Mouse (Mus musculus) liver, embryonic 13.5 days (tissue): ENCODE results near the gene Rpl23. TPM values are rescaled to one million over a fixed set of nuclear protein-coding genes. Genes with fewer than 3 reads are reported as not detected.

ENCODE experiments used
- ATAC-seq: fragments of 200-750 bp; cut with Nextera tagmentation; 2 replicates; pipeline ENCODE4 v1.8.0; 2017; ENCODE audit warnings: low read depth, mild to moderate bottlenecking, moderate number of reproducible peaks, moderate library complexity
- DNase-seq: peaks from one replicate; pipeline ENCODE4 v3.0.0; 2022
- H3K27ac ChIP-seq: fragments of 300-500 bp; sonication (generic); 2 replicates; pipeline ENCODE4 v1.5.1; 2015; ENCODE audit warnings: moderate library complexity, mild to moderate bottlenecking, inconsistent platforms
- H3K27me3 ChIP-seq: fragments of 300-500 bp; sonication (generic); 2 replicates; pipeline ENCODE4 v1.6.1; 2015; ENCODE audit warnings: mild to moderate bottlenecking, inconsistent platforms
- H3K36me3 ChIP-seq: fragments of 300-500 bp; sonication (generic); 2 replicates; pipeline ENCODE4 v1.6.1; 2015; ENCODE audit warnings: mild to moderate bottlenecking, inconsistent platforms
- H3K4me1 ChIP-seq: fragments of 300-500 bp; sonication (generic); replicated peaks from 2 replicates; pipeline ENCODE4 v1.6.1; 2015; ENCODE audit warnings: inconsistent platforms
- H3K4me2 ChIP-seq: fragments of 300-500 bp; sonication (generic); 2 replicates; pipeline ENCODE4 v1.6.1; 2015; ENCODE audit warnings: inconsistent platforms, mild to moderate bottlenecking, moderate library complexity
- H3K4me3 ChIP-seq: fragments of 300-500 bp; sonication (generic); replicated peaks from 2 replicates; pipeline ENCODE4 v1.5.1; 2015; ENCODE audit warnings: mild to moderate bottlenecking, inconsistent platforms
- H3K9ac ChIP-seq: fragments of 300-500 bp; sonication (generic); 2 replicates; pipeline ENCODE4 v1.6.1; 2015; ENCODE audit warnings: mild to moderate bottlenecking, inconsistent platforms
- H3K9me3 ChIP-seq: fragments of 300-500 bp; sonication (generic); replicated peaks from 2 replicates; pipeline ENCODE4 v1.6.1; 2016; ENCODE audit warnings: inconsistent platforms
- WGBS: fragments of 180-500 bp; shearing (Covaris S2); methylation state at CpG from one replicate; pipeline ENCODE4 v1.1.7; 2015; ENCODE audit not compliant: insufficient replicate concordance; 5-methylcytosine and 5-hydroxymethylcytosine counted together
- polyA plus RNA-seq: library from polyadenylated mRNA; unstranded; fragments of >200 nt; fragmentation: Nextera tagmentation; extraction: Ambion mirVana; gene quantifications from 2 replicates; pipeline ENCODE4 v1.2.1, GENCODE M21; 2015

Gene Rpl23
- polyA plus RNA-seq, 1 experiment from 2014 or later = 436 TPM

DNA sequence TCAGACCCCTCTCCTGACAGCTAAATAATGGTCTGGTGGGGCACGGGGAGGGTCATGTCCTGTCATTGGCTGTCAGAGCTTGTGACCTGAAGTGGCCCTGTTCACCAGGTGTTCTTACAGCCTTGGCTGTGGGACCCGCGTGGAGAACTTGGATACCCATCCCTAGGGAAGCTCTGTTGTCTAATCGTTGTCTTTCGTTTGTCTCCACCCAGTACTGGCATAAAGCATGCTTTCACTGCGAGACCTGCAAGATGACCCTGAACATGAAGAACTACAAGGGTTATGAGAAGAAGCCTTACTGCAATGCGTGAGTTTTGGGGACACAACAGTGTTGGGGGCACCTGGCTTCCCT is 24.4 kb upstream of the Rpl23 start:
- peaks cover 88% of the 10 kb centered on the region for H3K4me1 ChIP-seq
- DNase-seq = no peak
- no peaks in the 10 kb centered on the region for H3K27me3 ChIP-seq
- no peak overlapping the region for H3K4me2 ChIP-seq
- no peak for ATAC-seq
- no peaks in the 10 kb centered on the region for H3K9me3 ChIP-seq
- no peak overlapping the region for H3K4me3 ChIP-seq
- H3K36me3 ChIP-seq = peaks cover 18% of the 10 kb centered on the region
- WGBS = 73% methylated on average over 7 of the region's 7 CpGs
- no peak overlapping the region for H3K27ac ChIP-seq
- H3K9ac ChIP-seq = no peak overlapping the region

DNA sequence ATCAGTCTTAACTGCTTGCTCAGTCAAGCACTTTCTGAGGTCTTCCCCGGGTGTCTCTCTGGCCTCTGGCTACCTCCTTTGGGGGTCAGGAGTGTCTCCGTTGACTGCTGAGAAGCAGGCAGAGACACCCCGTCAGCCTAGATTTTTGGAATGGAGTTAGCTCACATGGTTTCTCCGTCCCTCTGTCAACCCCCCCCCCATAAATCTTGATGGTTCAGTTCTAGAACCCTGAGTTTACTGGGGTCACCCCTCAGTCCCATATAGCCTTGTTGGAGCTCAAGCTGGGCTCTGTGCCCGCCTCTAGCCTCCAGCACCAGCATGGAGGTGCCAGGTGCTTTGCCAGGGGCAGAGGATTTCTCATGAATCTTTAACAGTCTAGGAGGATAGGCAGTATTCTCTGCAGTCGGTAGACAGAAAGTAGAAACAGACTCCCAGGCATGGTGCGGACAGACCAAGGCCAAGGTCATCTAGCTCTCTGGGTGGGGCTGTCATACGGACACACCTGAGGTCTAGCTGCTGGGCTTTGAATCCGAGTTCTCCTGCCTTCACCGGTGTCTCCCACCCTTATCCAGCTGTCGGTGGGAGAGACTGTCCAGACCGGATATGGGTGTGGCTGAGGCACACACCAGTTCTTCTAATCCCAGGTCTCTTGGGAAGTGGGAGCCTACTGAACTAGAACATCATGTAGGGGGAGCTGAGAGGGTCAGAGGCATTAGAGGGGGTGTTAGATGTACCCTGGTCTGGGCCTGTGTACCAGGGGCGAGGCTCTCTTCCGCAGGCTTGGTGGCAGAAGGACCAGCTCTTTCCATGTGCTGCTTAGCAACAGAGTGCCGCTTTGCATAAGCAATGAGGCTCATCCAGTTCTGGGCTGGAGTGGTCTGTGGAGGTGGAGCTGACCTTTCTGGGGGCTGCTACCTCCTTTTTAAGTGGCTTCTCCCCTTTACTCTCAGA is 23.7 kb upstream of the Rpl23 start:
- DNase-seq (no peak), ATAC-seq (no peak)
- H3K9me3 ChIP-seq = no peaks in the 10 kb centered on the region
- no peak overlapping the region for H3K9ac ChIP-seq
- H3K27me3 ChIP-seq = no peaks in the 10 kb centered on the region
- peak overlapping the region; percentile 70 for H3K27ac ChIP-seq
- H3K36me3 ChIP-seq = peaks cover 18% of the 10 kb centered on the region
- H3K4me3 ChIP-seq = no peak overlapping the region
- 57% methylated on average over 15 of the region's 15 CpGs for WGBS
- H3K4me1 ChIP-seq = peaks cover 88% of the 10 kb centered on the region
- H3K4me2 ChIP-seq = peak overlapping the region; percentile 14; the same call in 1 of the 2 replicates

DNA sequence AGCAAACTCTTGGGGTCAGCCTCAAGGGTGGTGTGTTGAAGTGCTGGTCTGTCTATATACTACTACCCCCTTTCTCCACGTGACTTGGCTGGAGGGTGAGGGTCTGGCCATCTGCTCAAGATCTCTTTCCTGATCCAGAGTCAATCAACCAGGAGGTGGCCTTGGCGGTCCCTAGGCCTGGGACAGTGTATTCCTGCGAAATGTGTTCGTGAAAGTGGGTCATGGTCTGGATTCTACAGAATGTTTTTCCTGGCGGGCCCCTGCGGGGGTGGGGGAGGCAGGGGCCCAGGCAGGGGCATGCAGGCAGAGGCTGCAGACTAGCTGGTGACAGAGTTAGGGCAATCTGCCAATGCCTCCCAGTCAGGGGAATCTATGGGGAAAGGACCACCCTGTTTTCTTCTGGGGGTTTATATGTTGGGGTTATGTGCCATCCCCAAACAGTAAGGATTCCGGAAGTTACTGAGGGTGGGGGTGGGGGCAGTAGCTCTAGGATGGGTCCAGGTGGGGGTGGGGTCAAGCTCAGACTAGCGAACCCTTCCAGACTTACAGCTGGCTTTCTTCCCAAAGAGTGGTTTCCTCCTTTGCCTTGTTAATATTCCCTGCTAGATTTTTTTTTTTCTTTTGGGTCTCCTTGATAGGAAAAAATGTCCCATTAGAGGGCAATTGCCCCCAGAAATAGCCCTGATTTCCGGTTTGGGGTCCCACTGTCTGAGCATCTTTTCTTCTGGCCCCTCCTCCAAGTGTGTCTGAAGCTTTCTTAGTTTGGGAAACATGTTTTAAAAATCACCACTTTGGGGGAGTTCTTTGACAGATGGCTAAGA is 22.8 kb upstream of the Rpl23 start:
- DNase-seq (no peak), ATAC-seq (no peak)
- Histone ChIP-seq H3K4me3 (no peak overlapping the region), H3K36me3 (peaks cover 14% of the 10 kb centered on the region; the same call in 1 of the 2 replicates), H3K9me3 (no peaks in the 10 kb centered on the region), H3K27ac (peak overlapping the region; percentile 70), H3K27me3 (no peaks in the 10 kb centered on the region), H3K4me1 (peaks cover 89% of the 10 kb centered on the region), H3K9ac (0 out of 2 replicates have a peak overlapping the region, but pooled peaks have one; percentile 19), H3K4me2 (peak overlapping the region; percentile 24)
- 35% methylated on average over 9 of the region's 9 CpGs for whole genome bisulfite sequencing

DNA sequence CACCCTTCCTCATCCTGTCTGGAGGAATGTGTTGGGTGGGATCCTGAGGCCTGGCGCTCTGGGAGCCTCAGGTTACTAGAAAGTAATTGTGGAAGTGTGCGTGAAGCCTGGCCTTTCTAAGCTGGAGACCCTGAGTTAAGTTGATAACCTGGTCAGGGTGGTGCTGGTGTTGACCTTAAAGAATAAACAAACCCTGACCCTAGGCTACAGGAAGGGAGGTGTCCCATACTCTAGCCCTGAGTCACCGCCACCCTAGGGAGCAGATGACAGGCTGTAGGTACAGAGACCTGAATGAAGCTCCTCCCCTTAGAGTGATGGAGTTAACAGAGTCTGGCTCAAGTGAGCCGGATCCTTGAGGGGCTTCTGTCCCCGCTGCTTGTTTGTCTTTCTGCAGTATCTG is 21.6 kb upstream of the Rpl23 start:
- no peak for DNase-seq
- Histone ChIP-seq H3K4me2 (no peak overlapping the region), H3K9ac (no peak overlapping the region), H3K27me3 (no peaks in the 10 kb centered on the region), H3K4me1 (peaks cover 89% of the 10 kb centered on the region), H3K9me3 (no peaks in the 10 kb centered on the region), H3K36me3 (0 out of 2 replicates have a peak, but pooled peaks cover 6% of the 10 kb centered on the region), H3K27ac (no peak overlapping the region; the same call in 1 of the 2 replicates), H3K4me3 (no peak overlapping the region)
- 0 out of 2 replicates have a peak, but pooled peaks have one; percentile 20 for ATAC-seq
- WGBS = 60% methylated on average over 5 of the region's 5 CpGs

DNA sequence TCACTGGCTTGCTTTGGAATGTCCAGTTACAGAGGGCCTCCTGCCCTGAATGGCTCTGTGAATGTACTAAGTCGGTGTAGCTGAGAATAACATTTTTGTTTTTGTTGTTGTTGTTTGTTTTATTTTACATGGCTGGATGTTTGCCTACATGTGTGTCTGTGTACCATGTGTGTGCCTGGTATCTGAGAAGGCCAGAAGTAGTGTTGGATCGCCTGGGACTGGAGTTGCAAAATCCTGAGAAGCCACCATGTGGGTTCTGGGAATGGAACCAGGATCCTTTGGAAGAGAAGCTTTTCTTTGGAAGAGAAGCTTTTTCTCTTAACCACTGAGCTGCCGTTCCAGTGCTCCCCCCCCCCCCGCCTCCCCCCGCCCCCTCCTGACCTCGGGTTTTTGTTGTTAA is 20.3 kb upstream of the Rpl23 start:
- no peak for ATAC-seq
- H3K9ac ChIP-seq = peak overlapping the region; percentile 29; the same call in 1 of the 2 replicates

DNA sequence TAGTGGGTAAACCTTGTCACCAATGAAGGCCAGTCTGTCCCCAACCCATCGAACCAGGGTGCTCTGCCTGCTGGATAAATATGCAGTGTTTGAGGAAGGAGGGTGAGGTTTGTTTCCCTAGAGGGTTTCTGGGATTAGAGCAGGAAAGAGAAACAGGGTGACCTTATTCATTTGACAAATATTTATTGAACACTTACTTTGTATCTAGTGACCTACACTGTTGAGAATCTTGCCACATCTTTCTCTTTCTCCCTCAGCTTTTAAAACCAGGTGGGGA is 19.9 kb upstream of the Rpl23 start:
- H3K4me1 ChIP-seq = peaks cover 88% of the 10 kb centered on the region
- H3K9ac ChIP-seq = 0 out of 2 replicates have a peak overlapping the region, but pooled peaks have one; percentile 29
- ATAC-seq (no peak), DNase-seq (no peak)
- H3K27me3 ChIP-seq = 0 out of 2 replicates have a peak, but pooled peaks cover 7% of the 10 kb centered on the region
- 0 out of 2 replicates have a peak, but pooled peaks cover 4% of the 10 kb centered on the region for H3K36me3 ChIP-seq
- 20% methylated on average over 1 of the region's 1 CpGs for WGBS
- peak overlapping the region; percentile 66 for H3K27ac ChIP-seq
- peak overlapping the region; percentile 96 for H3K4me2 ChIP-seq
- peak overlapping the region; percentile 77; the same call in 1 of the 2 replicates for H3K4me3 ChIP-seq
- no peaks in the 10 kb centered on the region for H3K9me3 ChIP-seq

More for the DNA sequence above, 20.3 kb upstream of the Rpl23 start:
- H3K27me3 ChIP-seq = 0 out of 2 replicates have a peak, but pooled peaks cover 7% of the 10 kb centered on the region
- H3K36me3 ChIP-seq = 0 out of 2 replicates have a peak, but pooled peaks cover 4% of the 10 kb centered on the region
- H3K4me2 ChIP-seq = 0 out of 2 replicates have a peak overlapping the region, but pooled peaks have one; percentile 96
- H3K4me1 ChIP-seq = peaks cover 88% of the 10 kb centered on the region
- WGBS = 60% methylated on average over 6 of the region's 6 CpGs
- no peak overlapping the region for H3K4me3 ChIP-seq
- peak overlapping the region; percentile 66 for H3K27ac ChIP-seq
- no peak for DNase-seq
- no peaks in the 10 kb centered on the region for H3K9me3 ChIP-seq

DNA sequence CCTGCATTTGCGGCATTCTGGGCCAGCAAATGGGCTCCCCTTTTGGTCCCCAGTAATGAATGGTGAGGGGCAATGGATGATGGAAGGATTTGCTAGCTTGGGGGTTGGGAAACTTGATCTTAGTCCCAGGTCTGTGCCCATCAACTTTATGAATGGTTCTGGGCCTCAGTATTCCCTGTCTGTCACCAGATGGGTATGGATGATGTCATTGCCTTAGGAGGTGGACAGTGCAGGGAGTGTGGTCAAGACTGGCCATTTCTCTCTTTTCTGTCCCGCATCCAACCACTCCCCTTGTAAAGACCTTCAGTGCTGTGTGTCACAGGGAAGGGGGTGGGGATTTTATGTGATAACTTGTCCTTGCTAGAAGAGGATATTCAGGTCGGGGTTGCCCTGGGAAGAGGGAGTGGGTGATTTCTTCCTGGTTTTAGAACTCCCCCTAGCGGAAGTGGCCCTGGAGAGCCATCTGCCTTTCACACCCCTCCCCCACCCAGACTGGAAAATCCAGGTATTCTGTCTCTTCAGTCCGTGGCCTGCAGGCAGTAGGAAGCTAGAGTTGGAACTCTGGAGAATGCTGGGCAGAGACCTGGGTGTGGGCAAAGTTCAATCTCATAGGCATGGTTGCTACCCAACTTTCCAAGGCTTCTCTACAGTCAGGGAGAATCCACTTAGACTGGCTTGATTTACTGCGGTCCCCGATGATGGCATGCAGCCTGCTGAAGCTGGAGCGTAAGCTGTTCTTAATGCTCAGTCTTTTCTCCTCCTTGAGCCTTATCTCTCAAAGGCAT is 19.4 kb upstream of the Rpl23 start:
- DNase-seq = no peak

DNA sequence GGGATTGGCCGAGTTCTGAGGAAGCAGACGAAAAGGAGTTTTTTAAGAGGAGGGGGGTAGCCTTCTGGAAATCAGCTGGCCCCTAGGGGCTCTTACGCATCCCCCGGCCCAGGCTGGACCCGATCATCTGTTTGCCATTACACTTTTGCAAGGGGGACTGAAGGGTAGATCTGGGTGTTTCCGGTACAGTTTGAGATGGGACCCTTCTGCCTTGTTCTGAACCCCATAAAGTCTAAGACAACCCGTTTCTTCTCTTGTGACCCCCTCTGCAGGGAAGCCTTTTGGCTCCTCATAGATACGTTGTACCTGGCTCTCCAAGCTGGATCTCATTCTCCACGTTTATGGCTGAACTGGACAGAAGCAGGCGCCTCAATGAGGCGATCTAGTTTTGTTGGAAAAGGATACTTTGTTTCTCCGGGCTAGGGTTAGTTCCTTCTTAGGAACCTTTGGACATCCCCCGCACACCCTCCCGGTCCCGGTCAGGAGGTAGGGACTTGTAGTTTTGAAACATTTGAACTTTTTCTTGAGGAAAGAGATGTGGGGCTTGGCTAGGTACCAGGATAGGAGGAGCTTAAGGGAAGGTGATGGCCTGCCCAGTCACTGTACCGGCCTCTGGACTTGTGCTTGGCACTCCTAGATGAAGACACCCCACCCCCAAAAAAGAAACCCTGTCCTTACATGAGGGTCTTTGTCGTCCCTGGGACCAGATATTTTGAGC is 18.6 kb upstream of the Rpl23 start:
- H3K4me2 ChIP-seq = peak overlapping the region; percentile 96
- H3K9me3 ChIP-seq = no peaks in the 10 kb centered on the region
- no peaks in the 10 kb centered on the region for H3K36me3 ChIP-seq
- peaks cover 80% of the 10 kb centered on the region for H3K4me1 ChIP-seq
- H3K9ac ChIP-seq = peak overlapping the region; percentile 81
- H3K27me3 ChIP-seq = 0 out of 2 replicates have a peak, but pooled peaks cover 7% of the 10 kb centered on the region
- DNase-seq = no peak
- whole genome bisulfite sequencing = 9% methylated on average over 17 of the region's 17 CpGs
- ATAC-seq = no peak
- H3K27ac ChIP-seq = peak overlapping the region; percentile 89
- H3K4me3 ChIP-seq = peak overlapping the region; percentile 77

More for the DNA sequence above, 19.4 kb upstream of the Rpl23 start:
- Histone ChIP-seq H3K4me1 (peaks cover 86% of the 10 kb centered on the region), H3K4me2 (peak overlapping the region; percentile 96), H3K9ac (peak overlapping the region; percentile 81), H3K9me3 (no peaks in the 10 kb centered on the region), H3K27me3 (0 out of 2 replicates have a peak, but pooled peaks cover 7% of the 10 kb centered on the region), H3K27ac (peak overlapping the region; percentile 66), H3K36me3 (no peaks in the 10 kb centered on the region), H3K4me3 (peak overlapping the region; percentile 77)
- WGBS = 30% methylated on average over 8 of the region's 8 CpGs
- ATAC-seq = no peak

DNA sequence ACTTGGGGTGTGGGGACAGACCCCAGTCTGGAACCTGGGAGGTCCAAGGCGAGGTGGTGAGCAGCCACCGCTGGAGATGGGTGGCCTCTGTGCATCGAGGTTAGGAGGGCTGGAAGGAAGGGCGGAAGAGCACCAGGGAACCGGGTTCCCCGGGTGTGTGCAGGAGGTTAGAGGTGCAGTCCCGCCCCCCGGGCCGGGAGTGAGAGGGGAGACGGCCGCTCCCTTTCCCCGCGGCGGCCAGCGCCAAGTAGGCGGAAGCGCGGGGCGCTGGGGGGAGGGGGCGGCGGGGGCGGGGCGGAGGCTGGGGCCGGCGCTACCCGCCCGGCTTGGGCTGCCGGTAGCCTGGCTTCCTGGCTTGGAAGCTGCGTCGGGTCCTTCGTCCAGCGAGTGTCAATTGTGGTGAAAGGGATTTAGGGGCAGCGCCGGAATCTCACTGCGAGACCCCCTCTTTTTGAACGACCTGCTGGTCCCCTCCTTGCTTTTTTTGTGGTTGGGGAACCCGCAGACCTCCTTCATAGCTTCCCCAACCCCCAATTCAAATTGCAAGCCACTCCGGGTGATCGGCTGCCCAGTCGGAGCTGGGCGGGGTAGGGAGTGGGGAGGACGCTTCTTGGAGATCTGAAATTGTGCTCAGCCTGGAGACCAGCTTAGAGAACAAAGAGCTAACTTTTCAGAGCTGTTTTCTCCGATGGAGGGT is 17.9 kb upstream of the Rpl23 start:
- Histone ChIP-seq H3K9ac (peak overlapping the region; percentile 81), H3K4me3 (peak overlapping the region; percentile 77), H3K9me3 (no peaks in the 10 kb centered on the region), H3K4me1 (peaks cover 73% of the 10 kb centered on the region), H3K36me3 (no peaks in the 10 kb centered on the region), H3K27me3 (0 out of 2 replicates have a peak, but pooled peaks cover 7% of the 10 kb centered on the region), H3K27ac (peak overlapping the region; percentile 89), H3K4me2 (peak overlapping the region; percentile 96)
- WGBS = under 1% methylated on average over 39 of the region's 43 CpGs
- DNase-seq (peak; percentile 57), ATAC-seq (peak; percentile 62)
